Mouse (Mus musculus) kidney, embryonic 16.5 days (tissue): ENCODE data around the gene Csrp3. TPM values are rescaled to one million over a fixed set of nuclear protein-coding genes. Genes with fewer than 3 reads are reported as not detected.

ENCODE experiments used
- ATAC-seq: fragments of 200-750 bp; cut with Nextera tagmentation; 2 replicates; pipeline ENCODE4 v1.8.0; 2017; ENCODE audit warnings: moderate TSS enrichment; ENCODE audit not compliant: low FRiP score, low TSS enrichment
- H3K27ac ChIP-seq: fragments of 300-500 bp; sonication (generic); 2 replicates; pipeline ENCODE4 v1.5.1; 2014; ENCODE audit warnings: low read length
- H3K27me3 ChIP-seq: fragments of 300-500 bp; sonication (generic); 2 replicates; pipeline ENCODE4 v1.6.1; 2014; ENCODE audit warnings: low read length, control low read depth, mixed read lengths; ENCODE audit not compliant: insufficient read depth
- H3K36me3 ChIP-seq: fragments of 300-500 bp; sonication (generic); 2 replicates; pipeline ENCODE4 v1.6.1; 2014; ENCODE audit warnings: low read length, control low read depth, mixed read lengths; ENCODE audit not compliant: insufficient read depth
- H3K4me1 ChIP-seq: fragments of 300-500 bp; sonication (generic); 2 replicates; pipeline ENCODE4 v1.6.1; 2014; ENCODE audit warnings: low read length, control low read depth, mixed read lengths; ENCODE audit not compliant: insufficient read depth
- H3K4me2 ChIP-seq: fragments of 300-500 bp; sonication (generic); replicated peaks from 2 replicates; pipeline ENCODE4 v1.6.1; 2014; ENCODE audit warnings: low read depth, low read length
- H3K4me3 ChIP-seq: fragments of 300-500 bp; sonication (generic); 2 replicates; pipeline ENCODE4 v1.5.1; 2014; ENCODE audit warnings: mild to moderate bottlenecking, low read length
- H3K9ac ChIP-seq: fragments of 300-500 bp; sonication (generic); replicated peaks from 2 replicates; pipeline ENCODE4 v1.6.1; 2014; ENCODE audit warnings: low read length
- H3K9me3 ChIP-seq: fragments of 300-500 bp; sonication (generic); 2 replicates; pipeline ENCODE4 v1.6.1; 2016; ENCODE audit warnings: low read length, control low read depth
- WGBS: fragments of 180-500 bp; shearing (Covaris S2); extraction: QIAGEN DNeasy Blood & Tissue Kit; methylation state at CpG from one replicate; pipeline ENCODE4 v1.1.7; 2014; 5-methylcytosine and 5-hydroxymethylcytosine counted together
- polyA plus RNA-seq: library from polyadenylated mRNA; unstranded; fragments of >200 nt; fragmentation: Nextera tagmentation; extraction: Ambion mirVana; gene quantifications from 2 replicates; pipeline ENCODE4 v1.2.1, GENCODE M21; 2015

Csrp3 gene
- polyA plus RNA-seq: 4.2 and 5.0 TPM in 2 replicates

- Histone ChIP-seq H3K36me3 (no peaks in the 10 kb centered on the region), H3K9me3 (no peaks in the 10 kb centered on the region), H3K9ac (no peak within 1 kb of the TSS), H3K4me3 (no peak within 1 kb of the TSS), H3K4me2 (no peak within 1 kb of the TSS), H3K4me1 (peaks cover 4% of the 10 kb centered on the region; the same call in 1 of the 2 replicates), H3K27ac (no peak within 1 kb of the TSS), H3K27me3 (no peaks in the 10 kb centered on the region)
- no peak; the same call in 1 of the 2 replicates for ATAC-seq
- WGBS: 64% methylated on average over 11 of the region's 11 CpGs
Measured at GRCm38 (mm10) chr7:48847820-48848650, at the start of gene Csrp3. Gene Csrp3, minus strand, starts transcription at chr7:48848033.

- Histone ChIP-seq H3K27ac (no peak overlapping the region), H3K4me1 (peaks cover 19% of the 10 kb centered on the region), H3K36me3 (no peaks in the 10 kb centered on the region), H3K4me3 (no peak overlapping the region), H3K9ac (no peak overlapping the region), H3K27me3 (0 out of 2 replicates have a peak, but pooled peaks cover 5% of the 10 kb centered on the region), H3K9me3 (no peaks in the 10 kb centered on the region), H3K4me2 (no peak overlapping the region)
- WGBS: 64% methylated on average over 4 of the region's 4 CpGs
- ATAC-seq: no peak
Measured at GRCm38 (mm10) chr7:48896051-48896450, 48.2 kb upstream of the Csrp3 start.

- H3K4me3 ChIP-seq: no peak overlapping the region
- H3K9ac ChIP-seq: no peak overlapping the region
- H3K27me3 ChIP-seq: 0 out of 2 replicates have a peak, but pooled peaks cover 5% of the 10 kb centered on the region
- no peak for ATAC-seq
- H3K4me1 ChIP-seq: peaks cover 19% of the 10 kb centered on the region
- 88% methylated on average over 4 of the region's 4 CpGs for WGBS
- no peak overlapping the region for H3K27ac ChIP-seq
- no peak overlapping the region for H3K4me2 ChIP-seq
- no peaks in the 10 kb centered on the region for H3K9me3 ChIP-seq
- no peaks in the 10 kb centered on the region for H3K36me3 ChIP-seq
Measured at GRCm38 (mm10) chr7:48895475-48895874, 47.6 kb upstream of the Csrp3 start.

- Histone ChIP-seq H3K27ac (no peak overlapping the region), H3K4me1 (peaks cover 19% of the 10 kb centered on the region), H3K4me3 (no peak overlapping the region), H3K27me3 (0 out of 2 replicates have a peak, but pooled peaks cover 5% of the 10 kb centered on the region), H3K9ac (no peak overlapping the region), H3K9me3 (no peaks in the 10 kb centered on the region), H3K4me2 (no peak overlapping the region), H3K36me3 (no peaks in the 10 kb centered on the region)
- WGBS: 77% methylated on average over 6 of the region's 6 CpGs
- no peak for ATAC-seq
Measured at GRCm38 (mm10) chr7:48894763-48895162, 46.9 kb upstream of the Csrp3 start.

GRCm38 (mm10) chr7:48894152-48894551, 46.3 kb upstream of the Csrp3 start:
- WGBS: 1% methylated on average over 6 of the region's 6 CpGs
- Histone ChIP-seq H3K4me2 (no peak overlapping the region), H3K9ac (no peak overlapping the region), H3K9me3 (no peaks in the 10 kb centered on the region), H3K4me1 (peaks cover 19% of the 10 kb centered on the region), H3K27me3 (0 out of 2 replicates have a peak, but pooled peaks cover 5% of the 10 kb centered on the region), H3K4me3 (no peak overlapping the region), H3K36me3 (no peaks in the 10 kb centered on the region), H3K27ac (no peak overlapping the region)
- no peak for ATAC-seq

GRCm38 (mm10) chr7:48893093-48893492, 45.3 kb upstream of the Csrp3 start:
- peaks cover 21% of the 10 kb centered on the region for H3K4me1 ChIP-seq
- 0 out of 2 replicates have a peak, but pooled peaks cover 5% of the 10 kb centered on the region for H3K27me3 ChIP-seq
- no peak overlapping the region for H3K4me2 ChIP-seq
- H3K27ac ChIP-seq: no peak overlapping the region
- no peak for ATAC-seq
- no peak overlapping the region for H3K9ac ChIP-seq
- WGBS: 84% methylated on average over 7 of the region's 7 CpGs
- H3K36me3 ChIP-seq: no peaks in the 10 kb centered on the region
- H3K9me3 ChIP-seq: no peaks in the 10 kb centered on the region
- no peak overlapping the region for H3K4me3 ChIP-seq

GRCm38 (mm10) chr7:48891029-48891428, 43.2 kb upstream of the Csrp3 start:
- H3K27ac ChIP-seq: no peak overlapping the region
- no peak overlapping the region for H3K9ac ChIP-seq
- ATAC-seq: no peak
- H3K4me1 ChIP-seq: peaks cover 16% of the 10 kb centered on the region
- H3K27me3 ChIP-seq: 0 out of 2 replicates have a peak, but pooled peaks cover 5% of the 10 kb centered on the region
- no peaks in the 10 kb centered on the region for H3K36me3 ChIP-seq
- no peaks in the 10 kb centered on the region for H3K9me3 ChIP-seq
- H3K4me3 ChIP-seq: no peak overlapping the region
- H3K4me2 ChIP-seq: no peak overlapping the region
- WGBS: 60% methylated on average over 5 of the region's 5 CpGs

- Histone ChIP-seq H3K4me1 (peaks cover 16% of the 10 kb centered on the region), H3K4me3 (no peak overlapping the region), H3K4me2 (no peak overlapping the region), H3K9ac (peak overlapping the region; percentile 6; the same call in 1 of the 2 replicates), H3K36me3 (no peaks in the 10 kb centered on the region), H3K27me3 (no peaks in the 10 kb centered on the region), H3K27ac (no peak overlapping the region), H3K9me3 (no peaks in the 10 kb centered on the region)
- WGBS: 37% methylated on average over 2 of the region's 2 CpGs
- ATAC-seq: peak; percentile 25; the same call in 1 of the 2 replicates
Measured at GRCm38 (mm10) chr7:48888751-48889150, 40.9 kb upstream of the Csrp3 start.

GRCm38 (mm10) chr7:48887973-48888372, 40.1 kb upstream of the Csrp3 start:
- WGBS: 21% methylated on average over 8 of the region's 8 CpGs
- no peak overlapping the region for H3K4me3 ChIP-seq
- H3K4me2 ChIP-seq: no peak overlapping the region
- 0 out of 2 replicates have a peak overlapping the region, but pooled peaks have one; percentile 24 for H3K27ac ChIP-seq
- peaks cover 16% of the 10 kb centered on the region for H3K4me1 ChIP-seq
- peak; percentile 52 for ATAC-seq
- no peak overlapping the region for H3K9ac ChIP-seq
- no peaks in the 10 kb centered on the region for H3K36me3 ChIP-seq
- H3K9me3 ChIP-seq: no peaks in the 10 kb centered on the region
- no peaks in the 10 kb centered on the region for H3K27me3 ChIP-seq

- no peaks in the 10 kb centered on the region for H3K36me3 ChIP-seq
- no peaks in the 10 kb centered on the region for H3K27me3 ChIP-seq
- peaks cover 29% of the 10 kb centered on the region for H3K4me1 ChIP-seq
- WGBS: 65% methylated on average over 5 of the region's 5 CpGs
- no peak overlapping the region for H3K9ac ChIP-seq
- no peaks in the 10 kb centered on the region for H3K9me3 ChIP-seq
- H3K27ac ChIP-seq: no peak overlapping the region
- no peak for ATAC-seq
- H3K4me3 ChIP-seq: no peak overlapping the region
- no peak overlapping the region for H3K4me2 ChIP-seq
Measured at GRCm38 (mm10) chr7:48884266-48884611, 36.4 kb upstream of the Csrp3 start.
